Mouse (Mus musculus): ENCODE results near the gene Hist2h2be. TPM values are rescaled to one million over a fixed set of nuclear protein-coding genes. Genes with fewer than 3 reads are reported as not detected.

Hist2h2be gene
- polyA plus RNA-seq, 1 experiment from 2014 or later = 3.5 TPM

- Histone ChIP-seq H3K27ac (peak overlapping the region; percentile 87), H3K4me1 (peaks cover 39% of the 10 kb centered on the region), H3K9me3 (no peaks in the 10 kb centered on the region), H3K4me3 (peak overlapping the region; percentile 59), H3K36me3 (no peaks in the 10 kb centered on the region), H3K27me3 (ENCODE audit: insufficient read depth, poor library complexity, severe bottlenecking) (no peaks in the 10 kb centered on the region)
- 5% methylated on average over 11 of the region's 11 CpGs for WGBS
- DNase-seq (ENCODE audit: low spot score) = no peak
Observed at GRCm38 (mm10) chr3:96247356-96248140, 26.6 kb downstream of the Hist2h2be start.

- DNase-seq (ENCODE audit: low spot score) = no peak
- no peaks in the 10 kb centered on the region for H3K27me3 ChIP-seq (ENCODE audit: insufficient read depth, poor library complexity, severe bottlenecking)
- 40% methylated on average over 6 of the region's 6 CpGs for WGBS
- peaks cover 39% of the 10 kb centered on the region for H3K4me1 ChIP-seq
- H3K9me3 ChIP-seq = no peaks in the 10 kb centered on the region
- no peaks in the 10 kb centered on the region for H3K36me3 ChIP-seq
- peak overlapping the region; percentile 59 for H3K4me3 ChIP-seq
- peak overlapping the region; percentile 87 for H3K27ac ChIP-seq
Observed at GRCm38 (mm10) chr3:96248141-96249033, 27.5 kb downstream of the Hist2h2be start.

- H3K4me1 ChIP-seq = peaks cover 34% of the 10 kb centered on the region
- no peaks in the 10 kb centered on the region for H3K9me3 ChIP-seq
- H3K4me3 ChIP-seq = peak overlapping the region; percentile 59; the same call in 1 of the 2 replicates
- H3K36me3 ChIP-seq = no peaks in the 10 kb centered on the region
- H3K27me3 ChIP-seq (ENCODE audit: insufficient read depth, poor library complexity, severe bottlenecking) = no peaks in the 10 kb centered on the region
- H3K27ac ChIP-seq = peak overlapping the region; percentile 64
- DNase-seq (ENCODE audit: low spot score) = no peak
- 45% methylated on average over 4 of the region's 4 CpGs for WGBS
Observed at GRCm38 (mm10) chr3:96249034-96249345, 28.1 kb downstream of the Hist2h2be start.

- Histone ChIP-seq H3K4me1 (peaks cover 34% of the 10 kb centered on the region), H3K27me3 (ENCODE audit: insufficient read depth, poor library complexity, severe bottlenecking) (no peaks in the 10 kb centered on the region), H3K4me3 (no peak overlapping the region), H3K36me3 (no peaks in the 10 kb centered on the region), H3K27ac (no peak overlapping the region), H3K9me3 (no peaks in the 10 kb centered on the region)
- WGBS = 71% methylated on average over 3 of the region's 3 CpGs
- no peak for DNase-seq (ENCODE audit: low spot score)
Observed at GRCm38 (mm10) chr3:96250890-96251289, 30.0 kb downstream of the Hist2h2be start.

- no peak for DNase-seq (ENCODE audit: low spot score)
- Histone ChIP-seq H3K9me3 (no peaks in the 10 kb centered on the region), H3K27ac (no peak overlapping the region), H3K4me1 (peaks cover 40% of the 10 kb centered on the region), H3K36me3 (no peaks in the 10 kb centered on the region), H3K27me3 (ENCODE audit: insufficient read depth, poor library complexity, severe bottlenecking) (no peaks in the 10 kb centered on the region), H3K4me3 (no peak overlapping the region)
- 87% methylated on average over 3 of the region's 3 CpGs for WGBS
Observed at GRCm38 (mm10) chr3:96251787-96252186, 30.9 kb downstream of the Hist2h2be start.

- Histone ChIP-seq H3K4me3 (peak overlapping the region; percentile 17; the same call in 1 of the 2 replicates), H3K4me1 (peaks cover 20% of the 10 kb centered on the region), H3K36me3 (no peaks in the 10 kb centered on the region), H3K27ac (peak overlapping the region; percentile 69), H3K9me3 (no peaks in the 10 kb centered on the region), H3K27me3 (ENCODE audit: insufficient read depth, poor library complexity, severe bottlenecking) (no peaks in the 10 kb centered on the region)
- 25% methylated on average over 10 of the region's 10 CpGs for WGBS
- DNase-seq (ENCODE audit: low spot score) = peak; percentile 88
Observed at GRCm38 (mm10) chr3:96254683-96255355, 33.9 kb downstream of the Hist2h2be start.

- Histone ChIP-seq H3K9me3 (no peaks in the 10 kb centered on the region), H3K4me1 (peaks cover 13% of the 10 kb centered on the region), H3K36me3 (no peaks in the 10 kb centered on the region), H3K27ac (no peak overlapping the region), H3K4me3 (no peak overlapping the region), H3K27me3 (ENCODE audit: insufficient read depth, poor library complexity, severe bottlenecking) (no peaks in the 10 kb centered on the region)
- DNase-seq (ENCODE audit: low spot score) = no peak
- WGBS = 76% methylated on average over 5 of the region's 5 CpGs
Observed at GRCm38 (mm10) chr3:96255926-96256593, 35.1 kb downstream of the Hist2h2be start.

GRCm38 (mm10) chr3:96257190-96257589, 36.3 kb downstream of the Hist2h2be start:
- Histone ChIP-seq H3K9me3 (no peaks in the 10 kb centered on the region), H3K27ac (no peak overlapping the region), H3K4me3 (no peak overlapping the region), H3K36me3 (no peaks in the 10 kb centered on the region), H3K27me3 (ENCODE audit: insufficient read depth, poor library complexity, severe bottlenecking) (no peaks in the 10 kb centered on the region), H3K4me1 (peaks cover 20% of the 10 kb centered on the region)
- 72% methylated on average over 3 of the region's 3 CpGs for WGBS
- DNase-seq (ENCODE audit: low spot score) = no peak

- WGBS = 80% methylated on average over 5 of the region's 5 CpGs
- Histone ChIP-seq H3K36me3 (no peaks in the 10 kb centered on the region), H3K9me3 (no peaks in the 10 kb centered on the region), H3K27me3 (ENCODE audit: insufficient read depth, poor library complexity, severe bottlenecking) (no peaks in the 10 kb centered on the region), H3K4me1 (peaks cover 32% of the 10 kb centered on the region), H3K4me3 (no peak overlapping the region), H3K27ac (no peak overlapping the region)
- no peak for DNase-seq (ENCODE audit: low spot score)
Observed at GRCm38 (mm10) chr3:96260220-96260619, 39.3 kb downstream of the Hist2h2be start.

GRCm38 (mm10) chr3:96261623-96262022, 40.7 kb downstream of the Hist2h2be start:
- peak overlapping the region; percentile 64; the same call in 1 of the 2 replicates for H3K4me3 ChIP-seq
- H3K27me3 ChIP-seq (ENCODE audit: insufficient read depth, poor library complexity, severe bottlenecking) = no peaks in the 10 kb centered on the region
- no peaks in the 10 kb centered on the region for H3K9me3 ChIP-seq
- peaks cover 25% of the 10 kb centered on the region for H3K4me1 ChIP-seq
- DNase-seq (ENCODE audit: low spot score) = no peak
- peak overlapping the region; percentile 97 for H3K27ac ChIP-seq
- H3K36me3 ChIP-seq = no peaks in the 10 kb centered on the region
- WGBS = 64% methylated on average over 3 of the region's 3 CpGs

- Histone ChIP-seq H3K27ac (peak overlapping the region; percentile 97), H3K27me3 (ENCODE audit: insufficient read depth, poor library complexity, severe bottlenecking) (no peaks in the 10 kb centered on the region), H3K36me3 (no peaks in the 10 kb centered on the region), H3K4me1 (peaks cover 25% of the 10 kb centered on the region), H3K4me3 (peak overlapping the region; percentile 64), H3K9me3 (no peaks in the 10 kb centered on the region)
- peak; percentile 94 for DNase-seq (ENCODE audit: low spot score)
- WGBS = under 1% methylated on average over 19 of the region's 19 CpGs
Observed at GRCm38 (mm10) chr3:96262216-96262875, 41.4 kb downstream of the Hist2h2be start.

GRCm38 (mm10) chr3:96262979-96263550, 42.1 kb downstream of the Hist2h2be start, which contains the start of gene Hist2h4:
Gene Hist2h4 (minus strand): TSS chr3:96263311.
- under 1% methylated on average over 40 of the region's 40 CpGs for WGBS
- H3K36me3 ChIP-seq = no peaks in the 10 kb centered on the region
- H3K27me3 ChIP-seq (ENCODE audit: insufficient read depth, poor library complexity, severe bottlenecking) = no peaks in the 10 kb centered on the region
- H3K4me1 ChIP-seq = peaks cover 31% of the 10 kb centered on the region
- H3K4me3 ChIP-seq = peak within 1 kb of the TSS; percentile 64
- DNase-seq (ENCODE audit: low spot score) = peak; percentile 98
- H3K9me3 ChIP-seq = no peaks in the 10 kb centered on the region
- H3K27ac ChIP-seq = peak within 1 kb of the TSS; percentile 97

All from heart, embryonic 10.5 days (tissue).